Mouse (Mus musculus): Measurements from ENCODE around the gene Alk.

- TF ChIP-seq CTCF (IDR thresholded peaks at IDR 0.05; ENCODE audit: control insufficient read depth, insufficient read depth, insufficient read length) (no peak), MAX (IDR thresholded peaks at IDR 0.05) (no peak), USF1 (IDR thresholded peaks at IDR 0.05; ENCODE audit: low read depth) (no peak), CEBPB (IDR thresholded peaks at IDR 0.05; ENCODE audit: low read depth) (no peak), MYOD1 (IDR thresholded peaks at IDR 0.05; ENCODE audit: control insufficient read depth, insufficient read length, low read depth) (no peak), FOSL1 (IDR thresholded peaks at IDR 0.05; ENCODE audit: insufficient read depth, low read length, poor library complexity, severe bottlenecking) (no peak)
These were observed 775.6 kb downstream of the Alk start for GRCm38 (mm10) chr17:71828647-71829414.

All from C2C12 (cell line).